Mouse (Mus musculus): ENCODE data around the gene Card9. TPM values are rescaled to one million over a fixed set of nuclear protein-coding genes. Genes with fewer than 3 reads are reported as not detected.
A peak's percentile ranks its signal among the peaks of the same experiment; 100 is the strongest.
"Not testable (repeated sequence)": the region's sequence is repeated elsewhere in the genome, so short reads cannot be mapped to it uniquely, and the experiment has no call there.

Card9 gene
- polyA plus RNA-seq, 1 experiment from 2014 or later, result 3.0 TPM

- peaks cover 72% of the 10 kb centered on the region for H3K36me3 ChIP-seq
- peak within 1 kb of the TSS; percentile 76 for H3K4me3 ChIP-seq
- peak within 1 kb of the TSS; percentile 90 for H3K9ac ChIP-seq
- peak; percentile 87 for ATAC-seq (ENCODE audit: borderline replicate concordance, extremely low read depth, low FRiP score, low TSS enrichment)
- WGBS, result under 1% methylated on average over 60 of the region's 60 CpGs
- H3K4me1 ChIP-seq, result peaks cover 19% of the 10 kb centered on the region
- H3K9me3 ChIP-seq, result no peaks in the 10 kb centered on the region
- no peaks in the 10 kb centered on the region for H3K27me3 ChIP-seq
- peak within 1 kb of the TSS; percentile 42; the same call in 1 of the 2 replicates for H3K27ac ChIP-seq
- peak within 1 kb of the TSS; percentile 94 for H3K4me2 ChIP-seq
These were observed 28.5 kb upstream of the Card9 start, which contains the start of the genes Entr1 and Pmpca for GRCm38 (mm10) chr2:26389154-26389690. TSS of gene Entr1 (minus strand) at chr2:26389316. TSS of gene Pmpca (plus strand) at chr2:26389339.

GRCm38 (mm10) chr2:26388682-26389153, 28.0 kb upstream of the Card9 start:
- Histone ChIP-seq H3K27me3 (no peaks in the 10 kb centered on the region), H3K36me3 (peaks cover 72% of the 10 kb centered on the region), H3K9ac (peak overlapping the region; percentile 90), H3K4me3 (peak overlapping the region; percentile 76), H3K27ac (peak overlapping the region; percentile 42; the same call in 1 of the 2 replicates), H3K9me3 (no peaks in the 10 kb centered on the region), H3K4me2 (peak overlapping the region; percentile 94), H3K4me1 (peaks cover 19% of the 10 kb centered on the region)
- peak; percentile 53; the same call in 1 of the 2 replicates for ATAC-seq (ENCODE audit: borderline replicate concordance, extremely low read depth, low FRiP score, low TSS enrichment)
- WGBS, result under 1% methylated on average over 34 of the region's 45 CpGs

GRCm38 (mm10) chr2:26387713-26388112, 27.0 kb upstream of the Card9 start:
- peaks cover 19% of the 10 kb centered on the region for H3K4me1 ChIP-seq
- WGBS, result 75% methylated on average over 3 of the region's 3 CpGs
- H3K4me3 ChIP-seq, result peak overlapping the region; percentile 76
- H3K27ac ChIP-seq, result no peak overlapping the region
- H3K9ac ChIP-seq, result peak overlapping the region; percentile 90; the same call in 1 of the 2 replicates
- H3K4me2 ChIP-seq, result peak overlapping the region; percentile 94
- H3K9me3 ChIP-seq, result no peaks in the 10 kb centered on the region
- ATAC-seq (ENCODE audit: borderline replicate concordance, extremely low read depth, low FRiP score, low TSS enrichment), result no peak
- no peaks in the 10 kb centered on the region for H3K27me3 ChIP-seq
- peaks cover 72% of the 10 kb centered on the region for H3K36me3 ChIP-seq

- 20% methylated on average over 6 of the region's 6 CpGs for WGBS
- H3K27ac ChIP-seq, result 0 out of 2 replicates have a peak overlapping the region, but pooled peaks have one; percentile 25
- H3K4me1 ChIP-seq; H3K27me3 ChIP-seq; H3K9me3 ChIP-seq; ATAC-seq (ENCODE audit: borderline replicate concordance, extremely low read depth, low FRiP score, low TSS enrichment): not testable (repeated sequence)
- H3K4me2 ChIP-seq, result peak overlapping the region; percentile 89
- H3K4me3 ChIP-seq, result peak overlapping the region; percentile 78
- H3K36me3 ChIP-seq, result peaks cover 67% of the 10 kb centered on the region
- peak overlapping the region; percentile 71; the same call in 1 of the 2 replicates for H3K9ac ChIP-seq
These were observed 20.2 kb upstream of the Card9 start for GRCm38 (mm10) chr2:26380871-26381270.

- H3K4me3 ChIP-seq, result peak within 1 kb of the TSS; percentile 78
- H3K9ac ChIP-seq, result peak within 1 kb of the TSS; percentile 71
- ATAC-seq (ENCODE audit: borderline replicate concordance, extremely low read depth, low FRiP score, low TSS enrichment), result peak; percentile 95
- peaks cover 67% of the 10 kb centered on the region for H3K36me3 ChIP-seq
- H3K9me3 ChIP-seq, result no peaks in the 10 kb centered on the region
- peaks cover 4% of the 10 kb centered on the region for H3K4me1 ChIP-seq
- under 1% methylated on average over 38 of the region's 38 CpGs for WGBS
- no peaks in the 10 kb centered on the region for H3K27me3 ChIP-seq
- H3K4me2 ChIP-seq, result peak within 1 kb of the TSS; percentile 89
- H3K27ac ChIP-seq, result peak within 1 kb of the TSS; percentile 25; the same call in 1 of the 2 replicates
These were observed 19.5 kb upstream of the Card9 start, which contains the start of gene Snapc4 for GRCm38 (mm10) chr2:26380131-26380771. TSS of gene Snapc4 (minus strand) at chr2:26380653.

GRCm38 (mm10) chr2:26372396-26372795, 11.7 kb upstream of the Card9 start:
- Histone ChIP-seq H3K27me3 (no peaks in the 10 kb centered on the region), H3K4me2 (no peak overlapping the region), H3K9me3 (no peaks in the 10 kb centered on the region), H3K36me3 (peaks cover 95% of the 10 kb centered on the region), H3K4me1 (no peaks in the 10 kb centered on the region), H3K27ac (no peak overlapping the region), H3K4me3 (no peak overlapping the region), H3K9ac (no peak overlapping the region)
- no peak for ATAC-seq (ENCODE audit: borderline replicate concordance, extremely low read depth, low FRiP score, low TSS enrichment)
- WGBS, result 94% methylated on average over 8 of the region's 8 CpGs

- Histone ChIP-seq H3K4me1 (peaks cover 14% of the 10 kb centered on the region), H3K36me3 (peaks cover 87% of the 10 kb centered on the region), H3K27ac (no peak overlapping the region), H3K4me3 (no peak overlapping the region), H3K9ac (no peak overlapping the region), H3K27me3 (no peaks in the 10 kb centered on the region), H3K4me2 (no peak overlapping the region), H3K9me3 (no peaks in the 10 kb centered on the region)
- no peak for ATAC-seq (ENCODE audit: borderline replicate concordance, extremely low read depth, low FRiP score, low TSS enrichment)
- 85% methylated on average over 1 of the region's 1 CpGs for WGBS
These were observed 7.9 kb upstream of the Card9 start for GRCm38 (mm10) chr2:26368572-26368971.

GRCm38 (mm10) chr2:26367911-26368310, 7.2 kb upstream of the Card9 start:
- Histone ChIP-seq H3K4me1 (peaks cover 14% of the 10 kb centered on the region), H3K27me3 (no peaks in the 10 kb centered on the region), H3K4me3 (no peak overlapping the region), H3K4me2 (no peak overlapping the region), H3K36me3 (peaks cover 82% of the 10 kb centered on the region), H3K27ac (no peak overlapping the region), H3K9me3 (no peaks in the 10 kb centered on the region), H3K9ac (no peak overlapping the region)
- WGBS, result 91% methylated on average over 6 of the region's 6 CpGs
- no peak for ATAC-seq (ENCODE audit: borderline replicate concordance, extremely low read depth, low FRiP score, low TSS enrichment)

GRCm38 (mm10) chr2:26364738-26365465, 4.2 kb upstream of the Card9 start:
- 59% methylated on average over 10 of the region's 10 CpGs for WGBS
- peak overlapping the region; percentile 48 for H3K27ac ChIP-seq
- no peak overlapping the region for H3K4me3 ChIP-seq
- peaks cover 56% of the 10 kb centered on the region for H3K36me3 ChIP-seq
- no peaks in the 10 kb centered on the region for H3K27me3 ChIP-seq
- H3K4me1 ChIP-seq, result peaks cover 14% of the 10 kb centered on the region
- no peaks in the 10 kb centered on the region for H3K9me3 ChIP-seq
- ATAC-seq (ENCODE audit: borderline replicate concordance, extremely low read depth, low FRiP score, low TSS enrichment), result peak; percentile 50; the same call in 1 of the 2 replicates
- H3K9ac ChIP-seq, result no peak overlapping the region
- H3K4me2 ChIP-seq, result no peak overlapping the region

- Histone ChIP-seq H3K36me3 (peaks cover 42% of the 10 kb centered on the region), H3K27me3 (no peaks in the 10 kb centered on the region), H3K9me3 (no peaks in the 10 kb centered on the region), H3K4me3 (no peak overlapping the region), H3K27ac (no peak overlapping the region), H3K4me2 (no peak overlapping the region), H3K4me1 (peaks cover 14% of the 10 kb centered on the region), H3K9ac (no peak overlapping the region)
- no peak for ATAC-seq (ENCODE audit: borderline replicate concordance, extremely low read depth, low FRiP score, low TSS enrichment)
- WGBS, result 46% methylated on average over 5 of the region's 5 CpGs
These were observed 2.8 kb upstream of the Card9 start for GRCm38 (mm10) chr2:26363481-26363880.

GRCm38 (mm10) chr2:26362991-26363390, 2.3 kb upstream of the Card9 start:
- Histone ChIP-seq H3K4me2 (no peak overlapping the region), H3K9ac (no peak overlapping the region), H3K4me3 (no peak overlapping the region), H3K36me3 (peaks cover 37% of the 10 kb centered on the region), H3K4me1 (peaks cover 14% of the 10 kb centered on the region), H3K27ac (no peak overlapping the region), H3K9me3 (no peaks in the 10 kb centered on the region), H3K27me3 (no peaks in the 10 kb centered on the region)
- no peak for ATAC-seq (ENCODE audit: borderline replicate concordance, extremely low read depth, low FRiP score, low TSS enrichment)
- WGBS, result 78% methylated on average over 5 of the region's 5 CpGs

Data from lung, embryonic 15.5 days (tissue).